Mouse (Mus musculus) liver, postnatal 0 days (tissue): ENCODE results near the gene Gabbr2. TPM values are rescaled to one million over a fixed set of nuclear protein-coding genes. Genes with fewer than 3 reads are reported as not detected.

ENCODE experiments used
- ATAC-seq: fragments of 200-750 bp; cut with Nextera tagmentation; 2 replicates; pipeline ENCODE4 v1.8.0; 2017; ENCODE audit warnings: mild to moderate bottlenecking, moderate library complexity
- DNase-seq: peaks from one replicate; pipeline ENCODE4 v3.0.0-alpha.2; 2016
- H3K27ac ChIP-seq: fragments of 300-500 bp; sonication (generic); 2 replicates; pipeline ENCODE4 v1.5.1; 2014; ENCODE audit warnings: antibody characterized with exemption, moderate library complexity, mild to moderate bottlenecking, low read depth
- H3K27me3 ChIP-seq: fragments of 300-500 bp; sonication (generic); 2 replicates; pipeline ENCODE4 v1.6.1; 2014; ENCODE audit warnings: low read length, control low read depth, mixed read lengths; ENCODE audit not compliant: insufficient read depth
- H3K36me3 ChIP-seq: fragments of 300-500 bp; sonication (generic); replicated peaks from 2 replicates; pipeline ENCODE4 v1.6.1; 2014; ENCODE audit warnings: mild to moderate bottlenecking, control low read depth, low read length, moderate library complexity, mixed read lengths; ENCODE audit not compliant: insufficient read depth
- H3K4me1 ChIP-seq: fragments of 300-500 bp; sonication (generic); 2 replicates; pipeline ENCODE4 v1.6.1; 2014; ENCODE audit warnings: antibody characterized with exemption, mild to moderate bottlenecking, control low read depth; ENCODE audit not compliant: insufficient read depth
- H3K4me2 ChIP-seq: fragments of 300-500 bp; sonication (generic); 2 replicates; pipeline ENCODE4 v1.6.1; 2014; ENCODE audit warnings: low read depth, mild to moderate bottlenecking, low read length, moderate library complexity, mixed read lengths
- H3K4me3 ChIP-seq: fragments of 300-500 bp; sonication (generic); 2 replicates; pipeline ENCODE4 v1.5.1; 2014; ENCODE audit warnings: low read depth, low read length
- H3K9ac ChIP-seq: fragments of 300-500 bp; sonication (generic); replicated peaks from 2 replicates; pipeline ENCODE4 v1.6.1; 2014; ENCODE audit warnings: mild to moderate bottlenecking, moderate library complexity
- H3K9me3 ChIP-seq: fragments of 300-500 bp; sonication (generic); 2 replicates; pipeline ENCODE4 v1.6.1; 2016; ENCODE audit warnings: mild to moderate bottlenecking, control low read depth, low read length, mixed read lengths
- CTCF ChIP-seq: sonication (generic); IDR thresholded peaks from 2 replicates; pipeline ENCODE4 v1.5.1; 2016; ENCODE audit warnings: antibody characterized with exemption, low read depth
- EP300 ChIP-seq: IDR thresholded peaks from 2 replicates; pipeline ENCODE4 v1.6.1; 2016; ENCODE audit warnings: antibody characterized with exemption, low read depth, mild to moderate bottlenecking
- WGBS: fragments of 180-500 bp; shearing (Covaris S2); extraction: QIAGEN DNeasy Blood & Tissue Kit; methylation state at CpG from one replicate; pipeline ENCODE4 v1.1.7; 2014; ENCODE audit not compliant: insufficient replicate concordance; 5-methylcytosine and 5-hydroxymethylcytosine counted together
- polyA plus RNA-seq: library from polyadenylated mRNA; unstranded; fragments of >200 nt; fragmentation: Nextera tagmentation; extraction: Ambion mirVana; gene quantifications from 2 replicates; pipeline ENCODE4 v1.2.1, GENCODE M21; 2015

Gabbr2 gene
- polyA plus RNA-seq, 1 experiment from 2014 or later = 0.20 TPM

- Histone ChIP-seq H3K9me3 (no peaks in the 10 kb centered on the region), H3K4me2 (no peak overlapping the region), H3K4me3 (no peak overlapping the region), H3K4me1 (no peaks in the 10 kb centered on the region), H3K27ac (no peak overlapping the region), H3K27me3 (no peaks in the 10 kb centered on the region), H3K9ac (no peak overlapping the region), H3K36me3 (no peaks in the 10 kb centered on the region)
- no peak for DNase-seq
- TF ChIP-seq CTCF (no peak), EP300 (no peak)
- 56% methylated on average over 10 of the region's 10 CpGs for WGBS
- ATAC-seq = no peak
These were observed 291.4 kb downstream of the Gabbr2 start for GRCm38 (mm10) chr4:46700223-46700651.

GRCm38 (mm10) chr4:46696467-46696866 is 295.2 kb downstream of the Gabbr2 start:
- ATAC-seq = no peak
- 74% methylated on average over 6 of the region's 6 CpGs for WGBS
- Histone ChIP-seq H3K27me3 (no peaks in the 10 kb centered on the region), H3K36me3 (no peaks in the 10 kb centered on the region), H3K9ac (no peak overlapping the region), H3K4me1 (no peaks in the 10 kb centered on the region), H3K9me3 (no peaks in the 10 kb centered on the region; the same call in 1 of the 2 replicates), H3K4me2 (no peak overlapping the region), H3K27ac (no peak overlapping the region), H3K4me3 (no peak overlapping the region)
- TF ChIP-seq EP300 (no peak), CTCF (no peak)
- DNase-seq = no peak

- no peak for DNase-seq
- no peak overlapping the region for H3K27ac ChIP-seq
- no peak for ATAC-seq
- 0 out of 2 replicates have a peak, but pooled peaks cover 5% of the 10 kb centered on the region for H3K27me3 ChIP-seq
- no peaks in the 10 kb centered on the region for H3K4me1 ChIP-seq
- no peaks in the 10 kb centered on the region for H3K36me3 ChIP-seq
- WGBS = 84% methylated on average over 8 of the region's 8 CpGs
- no peak overlapping the region for H3K9ac ChIP-seq
- TF ChIP-seq EP300 (no peak), CTCF (no peak)
- no peak overlapping the region for H3K4me3 ChIP-seq
- no peaks in the 10 kb centered on the region; the same call in 1 of the 2 replicates for H3K9me3 ChIP-seq
- H3K4me2 ChIP-seq = no peak overlapping the region
These were observed 301.1 kb downstream of the Gabbr2 start for GRCm38 (mm10) chr4:46690565-46690964.

GRCm38 (mm10) chr4:46690023-46690420 is 301.7 kb downstream of the Gabbr2 start:
- Histone ChIP-seq H3K9ac (no peak overlapping the region), H3K27ac (no peak overlapping the region), H3K4me3 (no peak overlapping the region), H3K4me1 (no peaks in the 10 kb centered on the region), H3K9me3 (no peaks in the 10 kb centered on the region; the same call in 1 of the 2 replicates), H3K27me3 (0 out of 2 replicates have a peak, but pooled peaks cover 5% of the 10 kb centered on the region), H3K4me2 (no peak overlapping the region), H3K36me3 (no peaks in the 10 kb centered on the region)
- TF ChIP-seq CTCF (no peak), EP300 (no peak)
- ATAC-seq = no peak
- 80% methylated on average over 8 of the region's 8 CpGs for WGBS
- DNase-seq = no peak

- DNase-seq (peak; percentile 77), ATAC-seq (peak; percentile 47; the same call in 1 of the 2 replicates)
- TF ChIP-seq CTCF = peak; percentile 99
- no peak for TF ChIP-seq EP300
- Histone ChIP-seq H3K9ac (no peak overlapping the region), H3K27me3 (0 out of 2 replicates have a peak, but pooled peaks cover 5% of the 10 kb centered on the region), H3K9me3 (no peaks in the 10 kb centered on the region; the same call in 1 of the 2 replicates), H3K36me3 (no peaks in the 10 kb centered on the region), H3K4me3 (no peak overlapping the region), H3K4me2 (no peak overlapping the region), H3K4me1 (no peaks in the 10 kb centered on the region), H3K27ac (no peak overlapping the region)
- 42% methylated on average over 15 of the region's 15 CpGs for WGBS
These were observed 302.2 kb downstream of the Gabbr2 start for GRCm38 (mm10) chr4:46689397-46690022.

GRCm38 (mm10) chr4:46688213-46688832 is 303.4 kb downstream of the Gabbr2 start:
- Histone ChIP-seq H3K4me1 (no peaks in the 10 kb centered on the region), H3K27me3 (0 out of 2 replicates have a peak, but pooled peaks cover 5% of the 10 kb centered on the region), H3K9ac (no peak overlapping the region), H3K4me3 (no peak overlapping the region), H3K9me3 (no peaks in the 10 kb centered on the region; the same call in 1 of the 2 replicates), H3K4me2 (no peak overlapping the region), H3K36me3 (no peaks in the 10 kb centered on the region), H3K27ac (no peak overlapping the region)
- WGBS = 70% methylated on average over 14 of the region's 14 CpGs
- ATAC-seq = no peak
- no peak for TF ChIP-seq CTCF
- TF ChIP-seq EP300 = no peak
- no peak for DNase-seq
